Mouse (Mus musculus) retina, postnatal 1 day (tissue): ENCODE data around the gene Gkn3.

Experiments
- DNase-seq: peaks from one replicate; pipeline ENCODE4 v3.0.0-alpha.2; 2012

Gene Gkn3

DNA sequence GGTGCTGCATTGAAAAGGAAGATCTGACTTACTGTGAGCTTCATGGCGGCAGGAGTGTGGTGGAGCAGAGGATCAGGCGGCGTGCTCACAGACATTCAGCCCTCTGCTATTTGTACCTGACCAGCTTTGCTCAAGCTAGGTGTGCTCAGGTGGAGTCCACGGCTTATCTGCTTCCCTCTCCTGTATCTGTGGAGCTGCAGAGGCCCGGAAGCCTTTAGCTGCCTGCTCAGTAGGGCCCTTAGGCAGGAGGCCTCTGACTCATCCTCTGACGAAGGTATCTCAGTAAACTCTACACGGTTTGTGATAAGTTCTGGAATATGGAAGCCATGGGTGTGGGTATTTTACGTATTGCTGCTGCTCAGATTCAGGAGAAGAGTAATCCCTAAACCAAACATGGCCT, 37.9 kb downstream of the Gkn3 start, which contains the start of gene Gkn1:
Gene Gkn1 (minus strand): TSS at position 114 of the 400 bp plus-strand sequence.
- DNase-seq, result no peak

DNA sequence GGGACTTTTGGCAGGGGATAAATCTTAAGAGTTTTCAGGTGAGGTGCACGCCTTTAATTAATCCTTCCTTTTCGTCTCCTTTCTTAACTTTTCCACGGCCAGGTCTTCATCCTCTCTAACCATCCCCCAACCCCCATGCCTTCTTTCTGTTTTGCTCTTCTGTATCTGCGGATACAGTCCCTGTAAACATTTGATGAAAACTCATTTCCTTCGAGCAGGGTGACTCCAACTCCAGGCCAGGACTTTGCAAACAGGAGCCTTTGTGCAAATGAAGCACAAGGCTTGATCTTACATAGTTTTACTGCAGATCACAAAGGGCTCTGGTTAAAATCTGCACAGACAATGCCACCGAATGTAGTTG, 52.8 kb downstream of the Gkn3 start:
- no peak for DNase-seq

DNA sequence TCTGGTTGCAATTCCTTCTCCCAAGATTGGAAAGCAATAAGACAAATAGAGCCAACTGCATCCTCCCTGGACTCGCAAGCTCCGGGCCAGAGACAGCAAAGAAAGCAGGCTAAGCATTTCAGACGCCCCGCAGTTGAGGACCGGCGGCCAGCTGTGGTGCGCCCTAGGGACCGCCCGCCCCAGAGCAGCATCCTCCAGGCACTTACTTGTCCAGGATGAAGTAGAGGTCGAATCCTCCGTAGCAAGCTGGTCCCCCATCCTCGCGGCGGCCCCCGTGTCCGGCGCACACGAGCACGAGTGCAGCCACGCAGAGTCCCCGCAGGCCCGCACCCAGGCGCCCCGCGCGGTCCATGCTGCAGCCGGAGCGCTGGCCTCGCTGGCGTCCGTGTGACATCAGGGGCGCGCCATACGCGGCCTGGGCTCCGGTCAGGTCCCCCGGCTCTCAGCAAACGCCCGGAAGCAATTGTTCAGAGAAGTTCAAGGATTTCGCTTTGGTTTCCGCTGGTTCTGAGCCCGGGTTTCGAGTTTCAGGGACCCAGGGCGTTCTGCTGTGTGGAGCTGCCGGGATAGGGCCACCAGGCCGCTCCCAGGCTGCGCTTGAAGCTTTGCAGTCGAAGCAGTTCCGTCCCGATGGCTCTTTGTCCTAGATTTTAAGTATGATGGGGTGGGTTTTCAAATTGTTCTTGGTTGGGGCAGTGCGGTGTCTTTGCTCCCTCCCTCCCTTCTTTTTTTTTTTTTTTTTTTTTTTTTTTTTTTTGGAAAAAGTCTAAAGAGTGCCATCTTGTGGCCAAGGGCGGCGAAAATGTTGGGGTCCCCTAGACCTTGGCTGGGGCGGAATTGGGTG, 53.4 kb downstream of the Gkn3 start, which contains the start of gene Antxr1:
Gene Antxr1 (minus strand): TSS at position 731 of the 844 bp plus-strand sequence.
- DNase-seq, result peak; percentile 73

GRCm38 (mm10) chr6:87334361-87335090, 54.2 kb downstream of the Gkn3 start:
- peak; percentile 20 for DNase-seq
